Mouse (Mus musculus) spleen, adult 2 months (tissue): ENCODE results near the gene Rab37.

Source experiments
- CTCF ChIP-seq: fragments of 200-500 bp; IDR thresholded peaks from 2 replicates; pipeline ENCODE4 v1.5.1; 2011; ENCODE audit warnings: mild to moderate bottlenecking, inconsistent platforms; ENCODE audit not compliant: insufficient read depth, insufficient read length, insufficient replicate concordance; ENCODE audit errors: extremely low read depth
- POLR2A ChIP-seq: fragments of 200-500 bp; IDR thresholded peaks from 2 replicates; pipeline ENCODE4 v1.6.1; 2011; ENCODE audit warnings: low read depth, low read length, inconsistent platforms

- no peak for TF ChIP-seq CTCF
- TF ChIP-seq POLR2A, result no peak
Observed at GRCm38 (mm10) chr11:115102116-115102515, 10.9 kb downstream of the Rab37 start.
